Mouse (Mus musculus) intestine, postnatal 0 days (tissue): ENCODE data around the gene Nat8f4. TPM values are rescaled to one million over a fixed set of nuclear protein-coding genes. Genes with fewer than 3 reads are reported as not detected.
"Not testable (repeated sequence)": the region's sequence is repeated elsewhere in the genome, so short reads cannot be mapped to it uniquely, and the experiment has no call there.

Source experiments
- ATAC-seq: fragments of 200-750 bp; cut with Nextera tagmentation; 2 replicates; pipeline ENCODE4 v1.8.0; 2017; ENCODE audit warnings: mild to moderate bottlenecking, moderate TSS enrichment, moderate library complexity
- H3K27ac ChIP-seq: fragments of 300-500 bp; sonication (generic); 2 replicates; pipeline ENCODE4 v1.5.1; 2014; ENCODE audit warnings: mild to moderate bottlenecking, low read depth, low read length, moderate library complexity
- H3K27me3 ChIP-seq: fragments of 300-500 bp; sonication (generic); replicated peaks from 2 replicates; pipeline ENCODE4 v1.6.1; 2014; ENCODE audit warnings: low read length, mixed read lengths; ENCODE audit not compliant: control insufficient read depth, insufficient read depth
- H3K36me3 ChIP-seq: fragments of 300-500 bp; sonication (generic); 2 replicates; pipeline ENCODE4 v1.6.1; 2014; ENCODE audit warnings: mild to moderate bottlenecking, moderate library complexity; ENCODE audit not compliant: control insufficient read depth, insufficient read depth
- H3K4me1 ChIP-seq: fragments of 300-500 bp; sonication (generic); replicated peaks from 2 replicates; pipeline ENCODE4 v1.6.1; 2014; ENCODE audit warnings: antibody characterized with exemption, low read length, mixed read lengths; ENCODE audit not compliant: control insufficient read depth, insufficient read depth
- H3K4me2 ChIP-seq: fragments of 300-500 bp; sonication (generic); replicated peaks from 2 replicates; pipeline ENCODE4 v1.6.1; 2014; ENCODE audit warnings: low read depth, mild to moderate bottlenecking, moderate library complexity
- H3K4me3 ChIP-seq: fragments of 300-500 bp; sonication (generic); 2 replicates; pipeline ENCODE4 v1.5.1; 2014; ENCODE audit warnings: low read depth, low read length
- H3K9ac ChIP-seq: fragments of 300-500 bp; sonication (generic); 2 replicates; pipeline ENCODE4 v1.6.1; 2014; ENCODE audit warnings: mild to moderate bottlenecking, low read depth, low read length
- H3K9me3 ChIP-seq: fragments of 300-500 bp; sonication (generic); 2 replicates; pipeline ENCODE4 v1.6.1; 2016; ENCODE audit warnings: mixed run types; ENCODE audit not compliant: control insufficient read depth
- CTCF ChIP-seq: sonication (generic); IDR thresholded peaks from 2 replicates; pipeline ENCODE4 v1.5.1; 2016; ENCODE audit warnings: low read depth, mild to moderate bottlenecking, control low read depth, antibody characterized with exemption, moderate library complexity
- WGBS: fragments of 180-500 bp; shearing (Covaris S2); extraction: QIAGEN DNeasy Blood & Tissue Kit; methylation state at CpG from one replicate; pipeline ENCODE4 v1.1.7; 2014; 5-methylcytosine and 5-hydroxymethylcytosine counted together
- polyA plus RNA-seq: library from polyadenylated mRNA; unstranded; fragments of >200 nt; fragmentation: Nextera tagmentation; extraction: Ambion mirVana; gene quantifications from 2 replicates; pipeline ENCODE4 v1.2.1, GENCODE M21; 2015

Gene Nat8f4
- polyA plus RNA-seq, 1 experiment from 2014 or later, result 41.4 TPM

DNA sequence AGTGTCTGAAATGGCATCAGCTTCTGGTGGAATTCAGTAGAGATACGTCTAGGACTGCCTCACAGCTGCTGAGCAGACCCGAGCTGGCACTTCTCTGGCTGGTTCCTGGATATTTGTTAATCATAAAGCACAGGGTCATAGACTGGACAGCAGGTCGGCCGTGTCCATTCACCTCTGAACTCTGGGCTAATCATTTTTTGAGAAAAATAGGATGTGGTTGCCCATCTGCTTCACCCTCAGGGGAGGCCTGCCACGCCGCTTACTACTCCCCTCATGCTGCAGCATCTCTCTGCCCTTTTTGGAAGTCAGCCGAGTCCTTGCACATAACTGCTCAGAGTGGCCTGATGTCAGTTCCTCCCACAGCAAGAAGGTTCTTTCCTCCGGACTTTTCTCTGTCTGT, 29.4 kb upstream of the Nat8f4 start:
- TF ChIP-seq CTCF, result no peak
- ATAC-seq, result no peak
- H3K4me3 ChIP-seq, result no peak overlapping the region
- H3K9ac ChIP-seq, result no peak overlapping the region
- no peak overlapping the region for H3K27ac ChIP-seq
- WGBS, result 65% methylated on average over 8 of the region's 8 CpGs
- H3K4me1 ChIP-seq, result 0 out of 2 replicates have a peak, but pooled peaks cover 8% of the 10 kb centered on the region
- H3K27me3 ChIP-seq, result no peaks in the 10 kb centered on the region
- no peaks in the 10 kb centered on the region for H3K9me3 ChIP-seq
- H3K4me2 ChIP-seq, result no peak overlapping the region
- peaks cover 18% of the 10 kb centered on the region; the same call in 1 of the 2 replicates for H3K36me3 ChIP-seq

DNA sequence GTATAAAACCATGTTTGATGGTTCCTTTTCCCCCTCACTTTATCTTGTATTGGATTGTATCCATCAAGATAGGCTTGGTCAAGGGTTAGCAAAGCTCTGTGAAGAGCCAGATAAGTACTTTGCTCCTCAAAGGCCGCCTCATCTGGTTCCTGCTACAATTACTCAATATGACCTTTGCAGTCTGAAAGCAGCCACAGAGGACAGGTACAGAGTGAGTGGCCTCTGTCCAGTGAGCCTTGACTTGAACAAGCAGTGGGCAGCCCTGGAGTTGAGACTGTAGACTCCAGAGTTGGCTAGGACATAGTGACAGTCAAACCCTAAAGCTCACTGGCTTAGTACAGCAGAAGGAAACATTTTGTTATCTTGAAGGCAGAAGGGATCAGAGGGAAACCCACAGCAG, 24.6 kb upstream of the Nat8f4 start:
- ATAC-seq, result peak; percentile 75
- Histone ChIP-seq H3K9me3 (no peaks in the 10 kb centered on the region), H3K36me3 (peaks cover 56% of the 10 kb centered on the region), H3K4me2 (no peak overlapping the region), H3K27me3 (no peaks in the 10 kb centered on the region), H3K4me3 (no peak overlapping the region), H3K9ac (no peak overlapping the region), H3K4me1 (no peaks in the 10 kb centered on the region; the same call in 1 of the 2 replicates), H3K27ac (peak overlapping the region; percentile 74)
- WGBS, result 50% methylated on average over 1 of the region's 1 CpGs
- TF ChIP-seq CTCF, result no peak

DNA sequence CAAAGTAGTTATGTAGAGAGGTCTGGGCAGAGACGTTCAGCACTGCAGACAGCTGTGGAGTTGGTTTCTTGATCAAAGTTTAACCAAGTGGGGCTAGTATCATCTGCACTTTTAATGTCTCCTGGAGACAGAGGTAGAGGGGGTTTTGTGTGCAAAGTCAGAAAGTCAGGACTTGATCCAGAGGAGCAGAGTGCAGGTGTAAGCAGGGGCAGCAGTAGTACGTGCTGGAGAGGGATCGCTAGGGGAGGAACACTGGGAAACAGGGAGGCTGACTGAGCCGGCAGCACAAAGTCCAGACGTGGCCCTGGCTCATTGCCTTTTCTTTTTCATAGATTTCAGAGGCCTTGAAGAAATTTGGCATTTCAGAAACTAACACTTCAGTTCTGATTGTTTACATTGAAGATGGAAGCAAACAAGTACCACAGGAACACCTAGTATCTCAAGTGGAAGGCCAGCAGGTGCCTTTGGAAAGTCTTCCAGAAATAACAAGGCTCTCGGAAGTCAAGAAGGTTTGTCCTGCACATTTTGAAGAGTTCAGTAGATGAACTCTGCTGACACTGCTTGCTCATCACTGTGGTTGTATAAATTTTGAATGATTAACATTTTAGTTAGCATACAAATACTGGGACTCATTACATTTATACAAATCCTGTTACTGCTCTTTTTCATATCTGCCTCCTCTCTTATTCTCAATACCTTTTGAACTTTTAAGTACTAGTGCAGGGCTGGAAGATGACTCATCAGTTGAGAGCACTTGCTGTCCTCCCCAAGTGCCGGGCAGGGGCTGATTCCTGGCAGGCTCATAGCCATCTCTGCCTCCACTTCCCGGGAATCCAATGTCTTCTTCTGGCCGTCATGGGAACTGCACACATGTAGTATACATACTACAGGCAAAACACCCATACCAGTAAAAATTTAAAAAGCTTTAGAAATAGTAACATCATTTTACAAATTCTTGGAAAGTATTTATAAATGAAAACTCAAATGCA, 23.1 kb upstream of the Nat8f4 start:
- no peaks in the 10 kb centered on the region for H3K27me3 ChIP-seq
- ATAC-seq, result no peak
- no peak overlapping the region for H3K4me2 ChIP-seq
- no peaks in the 10 kb centered on the region for H3K9me3 ChIP-seq
- no peak overlapping the region for H3K9ac ChIP-seq
- TF ChIP-seq CTCF, result no peak
- no peaks in the 10 kb centered on the region; the same call in 1 of the 2 replicates for H3K4me1 ChIP-seq
- WGBS, result 70% methylated on average over 9 of the region's 9 CpGs
- no peak overlapping the region for H3K4me3 ChIP-seq
- H3K36me3 ChIP-seq, result peaks cover 61% of the 10 kb centered on the region
- H3K27ac ChIP-seq, result peak overlapping the region; percentile 60

DNA sequence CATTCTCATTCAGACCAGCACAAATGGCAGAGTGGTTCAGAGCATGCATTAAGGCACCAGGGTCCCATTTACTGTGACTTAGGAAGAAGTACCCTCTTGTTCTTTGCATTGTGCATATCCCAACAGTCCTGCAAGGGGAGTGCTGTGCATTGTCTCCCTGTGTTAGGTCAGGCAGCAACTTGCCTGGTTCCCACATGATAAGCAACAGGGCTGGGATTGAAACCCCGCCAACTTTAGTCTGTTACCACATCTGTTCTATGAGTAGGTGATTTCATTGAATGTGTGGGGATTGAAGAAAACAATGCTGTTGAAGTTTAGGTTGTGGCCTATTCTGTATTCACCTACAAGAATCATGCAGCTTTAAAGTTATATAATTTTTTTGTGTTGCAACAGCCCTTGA, 22.0 kb upstream of the Nat8f4 start:
- H3K4me2 ChIP-seq, result no peak overlapping the region
- no peak overlapping the region for H3K9ac ChIP-seq
- ATAC-seq, result no peak
- H3K36me3 ChIP-seq, result peaks cover 66% of the 10 kb centered on the region
- no peaks in the 10 kb centered on the region for H3K9me3 ChIP-seq
- WGBS, result 58% methylated on average over 1 of the region's 1 CpGs
- H3K27me3 ChIP-seq, result no peaks in the 10 kb centered on the region
- H3K27ac ChIP-seq, result no peak overlapping the region
- H3K4me1 ChIP-seq, result no peaks in the 10 kb centered on the region; the same call in 1 of the 2 replicates
- no peak for TF ChIP-seq CTCF
- H3K4me3 ChIP-seq, result no peak overlapping the region

DNA sequence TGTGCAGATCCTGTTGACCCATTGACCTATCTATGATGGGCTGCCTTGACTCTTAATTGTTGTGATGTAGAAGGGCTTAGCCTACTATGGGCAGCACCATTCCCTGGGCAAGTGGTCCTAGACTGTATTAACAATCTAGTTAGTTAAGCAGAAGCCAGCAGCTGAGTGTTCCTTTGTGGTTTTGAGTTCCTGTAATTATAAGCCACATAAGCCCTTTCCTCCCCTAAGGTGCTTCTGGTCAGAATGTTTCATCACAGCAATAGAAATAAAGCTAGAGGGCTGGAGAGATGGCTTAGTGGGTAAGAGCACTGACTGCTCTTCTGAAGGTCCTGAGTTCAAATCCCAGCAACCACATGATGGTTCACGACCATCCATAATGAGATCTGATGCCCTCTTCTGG, 19.0 kb upstream of the Nat8f4 start:
- Histone ChIP-seq H3K4me1 (no peaks in the 10 kb centered on the region; the same call in 1 of the 2 replicates), H3K27ac (no peak overlapping the region), H3K36me3 (peaks cover 57% of the 10 kb centered on the region), H3K4me3 (no peak overlapping the region), H3K4me2 (no peak overlapping the region), H3K27me3 (no peaks in the 10 kb centered on the region), H3K9me3 (no peaks in the 10 kb centered on the region), H3K9ac (no peak overlapping the region)
- no peak for TF ChIP-seq CTCF
- WGBS, result 91% methylated on average over 1 of the region's 1 CpGs
- ATAC-seq, result no peak

- Histone ChIP-seq H3K27me3 (no peaks in the 10 kb centered on the region), H3K36me3 (peaks cover 21% of the 10 kb centered on the region), H3K27ac (no peak overlapping the region), H3K9me3 (no peaks in the 10 kb centered on the region), H3K4me3 (no peak overlapping the region), H3K9ac (no peak overlapping the region), H3K4me2 (no peak overlapping the region), H3K4me1 (no peaks in the 10 kb centered on the region)
- no peak for ATAC-seq
- 75% methylated on average over 4 of the region's 4 CpGs for WGBS
- TF ChIP-seq CTCF, result no peak
Observed at GRCm38 (mm10) chr6:85919401-85919800, 14.7 kb upstream of the Nat8f4 start.

DNA sequence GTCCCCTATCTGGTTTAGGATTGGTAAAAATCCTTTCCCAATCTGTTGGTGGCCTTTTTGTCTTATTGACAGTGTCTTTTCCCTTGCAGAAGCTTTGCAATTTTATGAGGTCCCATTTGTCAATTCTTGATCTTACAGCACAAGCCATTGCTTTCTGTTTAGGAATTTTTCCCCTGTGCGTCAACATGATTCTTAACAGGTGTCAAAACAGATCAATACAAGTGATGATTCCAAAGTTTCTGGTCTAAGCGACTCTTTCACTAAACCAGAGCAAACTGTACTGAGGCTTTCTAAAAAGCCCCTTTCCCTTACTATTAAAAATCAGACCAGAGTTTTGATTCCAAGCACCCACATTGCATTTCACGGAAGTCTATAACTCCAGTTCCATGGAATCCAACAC, 13.7 kb upstream of the Nat8f4 start:
- not testable (repeated sequence) for ATAC-seq
- 92% methylated on average over 3 of the region's 3 CpGs for WGBS

More for the DNA sequence above, 13.7 kb upstream of the Nat8f4 start:
- H3K9ac ChIP-seq, H3K27ac ChIP-seq, H3K4me1 ChIP-seq, H3K4me2 ChIP-seq, H3K4me3 ChIP-seq, H3K9me3 ChIP-seq, H3K27me3 ChIP-seq: not testable (repeated sequence)
- peaks cover 17% of the 10 kb centered on the region for H3K36me3 ChIP-seq
